Mouse (Mus musculus) MEL (cell line): ENCODE measurements around the gene Tm9sf4. TPM values are rescaled to one million over a fixed set of nuclear protein-coding genes. Genes with fewer than 3 reads are reported as not detected.

Experiments used
- DNase-seq: peaks from one replicate; pipeline ENCODE4 v3.0.0; 2011; ENCODE audit warnings: low read depth, low spot score
- H3K27ac ChIP-seq: 2 replicates; pipeline ENCODE4 v1.5.1; 2012; ENCODE audit warnings: low read depth, mild to moderate bottlenecking, control low read depth, low read length, moderate library complexity; ENCODE audit not compliant: control insufficient read depth
- H3K27me3 ChIP-seq, 2 experiments: fragments of 150-350 bp in 1 of 2; sonication (generic) in 1 of 2; 2 replicates each; pipeline ENCODE4 v1.6.1; 2012; ENCODE audit warnings: low read length in 2 of 2, mild to moderate bottlenecking in 2 of 2, improper control_type of control experiment in 1 of 2, moderate library complexity in 1 of 2; ENCODE audit not compliant: insufficient read depth in 2 of 2, control insufficient read depth in 1 of 2
- H3K36me3 ChIP-seq, 2 experiments: 2 replicates each; pipeline ENCODE4 v1.6.1; 2012 to 2014; ENCODE audit warnings: low read length in 2 of 2, improper control_type of control experiment in 1 of 2, inconsistent platforms in 1 of 2, mild to moderate bottlenecking in 1 of 2; ENCODE audit not compliant: insufficient read depth in 2 of 2, control insufficient read depth in 1 of 2
- H3K4me1 ChIP-seq, 2 experiments: fragments of 150-350 bp in 1 of 2; sonication (generic) in 1 of 2; 2 replicates each; pipeline ENCODE4 v1.6.1; 2012; ENCODE audit warnings: low read length in 2 of 2, improper control_type of control experiment in 1 of 2, mild to moderate bottlenecking in 1 of 2; ENCODE audit not compliant: insufficient read depth in 2 of 2, control insufficient read depth in 1 of 2
- H3K4me3 ChIP-seq, 2 experiments: fragments of 150-350 bp in 1 of 2; sonication (generic) in 1 of 2; 2 replicates each; pipeline ENCODE4 v1.5.1; 2012; ENCODE audit warnings: low read depth in 2 of 2, low read length in 2 of 2, mild to moderate bottlenecking in 2 of 2, moderate library complexity in 2 of 2, control low read depth in 1 of 2, improper control_type of control experiment in 1 of 2; ENCODE audit not compliant: control insufficient read depth in 1 of 2, insufficient read depth in 1 of 2
- H3K79me2 ChIP-seq: 2 replicates; pipeline ENCODE4 v1.6.1; 2012; ENCODE audit warnings: mild to moderate bottlenecking, low read length, moderate library complexity; ENCODE audit not compliant: control insufficient read depth, poor library complexity, insufficient read depth
- H3K9ac ChIP-seq: 2 replicates; pipeline ENCODE4 v1.6.1; 2012; ENCODE audit warnings: low read depth, mild to moderate bottlenecking, control low read depth, low read length, moderate library complexity; ENCODE audit not compliant: control insufficient read depth, poor library complexity, severe bottlenecking
- H3K9me3 ChIP-seq: fragments of 150-350 bp; sonication (generic); replicated peaks from 2 replicates; pipeline ENCODE4 v1.6.1; 2012; ENCODE audit warnings: mild to moderate bottlenecking, low read length, improper control_type of control experiment, moderate library complexity; ENCODE audit not compliant: insufficient read depth
- CTCF ChIP-seq, 3 experiments: IDR thresholded peaks in 2 of 3; conservative IDR thresholded peaks in 1 of 3; 2 replicates each; pipeline ENCODE4 v1.5.1; 2011 to 2012; ENCODE audit warnings: low read length in 3 of 3, low read depth in 2 of 3, mild to moderate bottlenecking in 2 of 3, improper control_type of control experiment in 1 of 3, inconsistent platforms in 1 of 3, mixed read lengths in 1 of 3, moderate library complexity in 1 of 3; ENCODE audit not compliant: control insufficient read depth in 1 of 3, insufficient read depth in 1 of 3, poor library complexity in 1 of 3, severe bottlenecking in 1 of 3
- ELF1 ChIP-seq: IDR thresholded peaks from 2 replicates; pipeline ENCODE4 v1.6.1; 2014; ENCODE audit warnings: low read depth, mild to moderate bottlenecking, inconsistent platforms, low read length, improper control_type of control experiment, moderate library complexity
- EP300 ChIP-seq, 2 experiments: IDR thresholded peaks; 2 replicates each; pipeline ENCODE4 v1.6.1; 2011; ENCODE audit warnings: improper control_type of control experiment in 2 of 2, low read length in 2 of 2, low read depth in 1 of 2, mild to moderate bottlenecking in 1 of 2
- ETS1 ChIP-seq: IDR thresholded peaks from 2 replicates; pipeline ENCODE4 v1.6.1; 2012; ENCODE audit warnings: low read depth, mild to moderate bottlenecking, inconsistent platforms, low read length, improper control_type of control experiment, moderate library complexity
- GABPA ChIP-seq: IDR thresholded peaks from 2 replicates; pipeline ENCODE4 v1.6.1; 2012; ENCODE audit warnings: low read depth, mild to moderate bottlenecking, inconsistent platforms, low read length, improper control_type of control experiment, moderate library complexity
- GATA1 ChIP-seq: IDR thresholded peaks from 2 replicates; pipeline ENCODE4 v1.6.1; 2011; ENCODE audit warnings: low read depth, low read length, improper control_type of control experiment
- HCFC1 ChIP-seq: IDR thresholded peaks from 2 replicates; pipeline ENCODE4 v1.6.1; 2012; ENCODE audit warnings: low read depth, mild to moderate bottlenecking, inconsistent platforms, low read length, improper control_type of control experiment, moderate library complexity
- JUND ChIP-seq: IDR thresholded peaks from 2 replicates; pipeline ENCODE4 v1.6.1; 2011; ENCODE audit warnings: low read depth, mild to moderate bottlenecking, improper control_type of control experiment, low read length
- KAT2A ChIP-seq: conservative IDR thresholded peaks from 2 replicates; pipeline ENCODE4 v1.6.1; 2012; ENCODE audit warnings: low read depth, low read length, improper control_type of control experiment, inconsistent platforms
- MAX ChIP-seq: IDR thresholded peaks from 2 replicates; pipeline ENCODE4 v1.6.1; 2011; ENCODE audit warnings: low read length, improper control_type of control experiment
- MAZ ChIP-seq: IDR thresholded peaks from 2 replicates; pipeline ENCODE4 v1.6.1; 2012; ENCODE audit warnings: low read depth, mild to moderate bottlenecking, inconsistent platforms, low read length, improper control_type of control experiment
- NELFE ChIP-seq: IDR thresholded peaks from 2 replicates; pipeline ENCODE4 v1.6.1; 2011; ENCODE audit warnings: low read depth, low read length, improper control_type of control experiment
- POLR2A ChIP-seq, 2 experiments: IDR thresholded peaks; 2 replicates each; pipeline ENCODE4 v1.6.1; 2011 to 2012; ENCODE audit warnings: low read length in 2 of 2, mild to moderate bottlenecking in 2 of 2, control low read depth in 1 of 2, improper control_type of control experiment in 1 of 2, low read depth in 1 of 2, moderate library complexity in 1 of 2; ENCODE audit not compliant: control insufficient read depth in 1 of 2, insufficient read depth in 1 of 2, poor library complexity in 1 of 2
- RCOR1 ChIP-seq: IDR thresholded peaks from 2 replicates; pipeline ENCODE4 v1.6.1; 2012; ENCODE audit warnings: low read depth, mild to moderate bottlenecking, inconsistent platforms, low read length, improper control_type of control experiment
- SIN3A ChIP-seq: IDR thresholded peaks from 2 replicates; pipeline ENCODE4 v1.6.1; 2012; ENCODE audit warnings: low read length, improper control_type of control experiment, inconsistent platforms
- ZC3H11A ChIP-seq: IDR thresholded peaks from 2 replicates; pipeline ENCODE4 v1.6.1; 2012; ENCODE audit warnings: low read depth, mild to moderate bottlenecking, inconsistent platforms, low read length, improper control_type of control experiment
- polyA plus RNA-seq, 2 experiments: library from polyadenylated mRNA; stranded (reverse) in 1 of 2; unstranded in 1 of 2; fragments of >175 nt in 1 of 2; fragments of >200 nt in 1 of 2; gene quantifications; 2 replicates each; pipeline versions ENCODE4 v1.2.1 to v1.2.4; 2012; ENCODE audit warnings: low replicate concordance in 2 of 2, low read depth in 1 of 2; ENCODE audit not compliant: insufficient read length in 2 of 2, insufficient read depth in 1 of 2, missing spikeins in 1 of 2
- total RNA-seq: library from RNA; depleted of rRNA; stranded (reverse); fragments of 300-350 nt; gene quantifications from 2 replicates; pipeline ENCODE4 v1.2.3, GENCODE M21; 2012

Gene Tm9sf4
- total and polyA plus RNA-seq, 3 experiments: 16.1 to 269 (median 29.8) TPM

- H3K79me2 ChIP-seq: no peaks in the 10 kb centered on the region
- TF ChIP-seq ETS1 (peak; percentile 38; the same call in 1 of the 2 replicates), GABPA (no peak), GATA1 (peak; percentile 56), HCFC1 (0 out of 2 replicates have a peak, but pooled peaks have one; percentile 26), SIN3A (0 out of 2 replicates have a peak, but pooled peaks have one; percentile 17), EP300 (IDR thresholded peaks at IDR 0.05; ENCODE audit: low read depth in 1 of 2, low read length in 2 of 2) (0 out of 4 replicates have a peak, but pooled peaks of 1 of the 2 experiments have one; percentile 12), RCOR1 (no peak), ELF1 (peak; percentile 75)
- TF ChIP-seq, all 39 proteins: peak for 6
- no peak overlapping the region for H3K4me3 ChIP-seq
- H3K4me1 ChIP-seq: peaks cover 7 to 16% of the 10 kb centered on the region in 2 experiments
- peaks cover 0 to 8% of the 10 kb centered on the region in 2 experiments; a peak in 3 of 4 replicates for H3K36me3 ChIP-seq
- no peaks in the 10 kb centered on the region for H3K27me3 ChIP-seq
- no peaks in the 10 kb centered on the region for H3K9me3 ChIP-seq
- H3K27ac ChIP-seq: peak overlapping the region; percentile 38
- peak; percentile 64 for DNase-seq
- H3K9ac ChIP-seq: no peak overlapping the region
These were observed 47.0 kb downstream of the Tm9sf4 start for GRCm38 (mm10) chr2:153208149-153208548.

GRCm38 (mm10) chr2:153209286-153209685 is 48.2 kb downstream of the Tm9sf4 start:
- H3K27me3 ChIP-seq: no peaks in the 10 kb centered on the region
- peak overlapping the region; percentile 16; the same call in 1 of the 2 replicates for H3K9ac ChIP-seq
- TF ChIP-seq ZC3H11A (no peak), POLR2A (IDR thresholded peaks at IDR 0.05; ENCODE audit: control insufficient read depth in 1 of 2, insufficient read depth in 1 of 2, low read depth in 1 of 2, low read length in 2 of 2, poor library complexity in 1 of 2) (no peak), KAT2A (no peak), NELFE (no peak), MAZ (no peak), MAX (no peak), ETS1 (no peak)
- TF ChIP-seq, all 39 proteins: peak for 0
- Histone ChIP-seq H3K9me3 (no peaks in the 10 kb centered on the region), H3K36me3 (peaks cover 0 to 10% of the 10 kb centered on the region in 2 experiments; a peak in 3 of 4 replicates), H3K79me2 (no peaks in the 10 kb centered on the region), H3K4me1 (peaks cover 9 to 21% of the 10 kb centered on the region in 2 experiments), H3K27ac (peak overlapping the region; percentile 12; the same call in 1 of the 2 replicates), H3K4me3 (no peak overlapping the region)
- DNase-seq: no peak

- DNase-seq: no peak
- Histone ChIP-seq H3K9ac (no peak overlapping the region), H3K36me3 (peaks cover 0 to 23% of the 10 kb centered on the region in 2 experiments; a peak in 3 of 4 replicates), H3K4me3 (no peak overlapping the region), H3K27me3 (no peaks in the 10 kb centered on the region), H3K9me3 (no peaks in the 10 kb centered on the region), H3K79me2 (no peaks in the 10 kb centered on the region), H3K27ac (no peak overlapping the region), H3K4me1 (peaks cover 11 to 37% of the 10 kb centered on the region in 2 experiments)
- no peak for TF ChIP-seq POLR2A (IDR thresholded peaks at IDR 0.05; ENCODE audit: control insufficient read depth in 1 of 2, insufficient read depth in 1 of 2, low read depth in 1 of 2, low read length in 2 of 2, poor library complexity in 1 of 2)
- no peak for TF ChIP-seq CTCF (IDR thresholded peaks at IDR 0.05 in 2 of 3, conservative IDR thresholded peaks at IDR 0.05 in 1 of 3; ENCODE audit: control insufficient read depth in 1 of 3, insufficient read depth in 1 of 3, low read depth in 2 of 3, low read length in 3 of 3, poor library complexity in 1 of 3, severe bottlenecking in 1 of 3)
- no peak for TF ChIP-seq GATA1
- TF ChIP-seq GABPA: no peak
- no peak for TF ChIP-seq JUND
- TF ChIP-seq, all 39 proteins: peak for 0
These were observed 50.3 kb downstream of the Tm9sf4 start for GRCm38 (mm10) chr2:153211451-153211850.
